Mouse (Mus musculus): ENCODE results near the gene Vmac. TPM values are rescaled to one million over a fixed set of nuclear protein-coding genes. Genes with fewer than 3 reads are reported as not detected.
A peak's percentile ranks its signal among the peaks of the same experiment; 100 is the strongest.

Gene Vmac
- total RNA-seq, 2 experiments from 2014 or later: 2.7 to 4.1 TPM

GRCm38 (mm10) chr17:56688045-56688444 lies 29.8 kb downstream of the Vmac start:
- ATAC-seq (ENCODE audit: poor library complexity, severe bottlenecking): no peak

GRCm38 (mm10) chr17:56686801-56687200 lies 31.0 kb downstream of the Vmac start:
- no peak for ATAC-seq (ENCODE audit: poor library complexity, severe bottlenecking)

- no peak for ATAC-seq (ENCODE audit: poor library complexity, severe bottlenecking)
Observed at GRCm38 (mm10) chr17:56684649-56685048, 33.2 kb downstream of the Vmac start.

- ATAC-seq (ENCODE audit: poor library complexity, severe bottlenecking): no peak
Observed at GRCm38 (mm10) chr17:56683546-56684140, 34.2 kb downstream of the Vmac start.

GRCm38 (mm10) chr17:56682880-56683279 lies 34.9 kb downstream of the Vmac start:
- no peak for ATAC-seq (ENCODE audit: poor library complexity, severe bottlenecking)

GRCm38 (mm10) chr17:56681791-56682190 lies 36.0 kb downstream of the Vmac start:
- ATAC-seq (ENCODE audit: poor library complexity, severe bottlenecking): no peak

GRCm38 (mm10) chr17:56673647-56674416 lies 44.0 kb downstream of the Vmac start:
- no peak for ATAC-seq (ENCODE audit: poor library complexity, severe bottlenecking)

GRCm38 (mm10) chr17:56672941-56673646 lies 44.7 kb downstream of the Vmac start, which contains the start of gene Ranbp3:
Gene Ranbp3 (plus strand): TSS chr17:56673294.
- ATAC-seq (ENCODE audit: poor library complexity, severe bottlenecking): peak; percentile 90

- ATAC-seq (ENCODE audit: poor library complexity, severe bottlenecking): no peak
Observed at GRCm38 (mm10) chr17:56669766-56670165, 48.1 kb downstream of the Vmac start.

GRCm38 (mm10) chr17:56668384-56669144 lies 49.3 kb downstream of the Vmac start:
- peak; percentile 58 for ATAC-seq (ENCODE audit: poor library complexity, severe bottlenecking)

GRCm38 (mm10) chr17:56667591-56667990 lies 50.2 kb downstream of the Vmac start:
- ATAC-seq (ENCODE audit: poor library complexity, severe bottlenecking): no peak

GRCm38 (mm10) chr17:56666384-56666783 lies 51.4 kb downstream of the Vmac start:
- no peak for ATAC-seq (ENCODE audit: poor library complexity, severe bottlenecking)

- no peak for ATAC-seq (ENCODE audit: poor library complexity, severe bottlenecking)
Observed at GRCm38 (mm10) chr17:56664333-56664732, 53.5 kb downstream of the Vmac start.

Other genes with a start within 250 kb of the Vmac start
- gene Ptprs, start 241.5 kb downstream of the Vmac start, total RNA-seq (2015): 18.1 and 18.6 TPM in 2 replicates
- gene Ptprs, start 241.5 kb downstream of the Vmac start, total RNA-seq (2017): 17.3 and 52.6 TPM in 2 replicates
- not detected in 2 replicates for gene Znrf4, start 205.6 kb downstream of the Vmac start, total RNA-seq (2015)
- not detected in 2 replicates for gene Znrf4, start 205.6 kb downstream of the Vmac start, total RNA-seq (2017)
- 0.71 and 1.2 TPM in 2 replicates for gene Gm20219, start 163.6 kb downstream of the Vmac start, total RNA-seq (2015)
- 0.44 and 0.49 TPM in 2 replicates for gene Gm20219, start 163.6 kb downstream of the Vmac start, total RNA-seq (2017)
- 54.5 and 68.8 TPM in 2 replicates for gene Safb2, start 133.4 kb downstream of the Vmac start, total RNA-seq (2015)
- gene Safb2, start 133.4 kb downstream of the Vmac start, total RNA-seq (2017): 78.1 and 92.6 TPM in 2 replicates
- gene Safb, start 133.2 kb downstream of the Vmac start, total RNA-seq (2015): 53.5 and 59.6 TPM in 2 replicates
- gene Safb, start 133.2 kb downstream of the Vmac start, total RNA-seq (2017): 65.8 and 76.1 TPM in 2 replicates
- gene 2410015M20Rik, start 108.3 kb downstream of the Vmac start, total RNA-seq (2015): 43.6 and 52.6 TPM in 2 replicates
- gene 2410015M20Rik, start 108.3 kb downstream of the Vmac start, total RNA-seq (2017): 48.3 and 64.2 TPM in 2 replicates
- 757 and 782 TPM in 2 replicates for gene Rpl36, start 104.6 kb downstream of the Vmac start, total RNA-seq (2015)
- gene Rpl36, start 104.6 kb downstream of the Vmac start, total RNA-seq (2017): 1,133 and 1,354 TPM in 2 replicates
- 9.1 TPM in 2 replicates for gene Lonp1, start 91.1 kb downstream of the Vmac start, total RNA-seq (2015)
- gene Lonp1, start 91.1 kb downstream of the Vmac start, total RNA-seq (2017): 19.5 and 23.4 TPM in 2 replicates
- 0.18 TPM in 1 of 2 replicates, not detected in the other for gene Catsperd, start 89.9 kb downstream of the Vmac start, total RNA-seq (2015)
- not detected in 2 replicates for gene Catsperd, start 89.9 kb downstream of the Vmac start, total RNA-seq (2017)
- gene Ranbp3, start 44.7 kb downstream of the Vmac start, total RNA-seq (2015): 20.2 and 25.0 TPM in 2 replicates
- gene Ranbp3, start 44.7 kb downstream of the Vmac start, total RNA-seq (2017): 52.9 and 60.9 TPM in 2 replicates
- gene Ndufa11, start 255 bp downstream of the Vmac start, total RNA-seq (2015): 108 and 113 TPM in 2 replicates
- gene Ndufa11, start 255 bp downstream of the Vmac start, total RNA-seq (2017): 77.8 and 92.8 TPM in 2 replicates
- not detected in 2 replicates for gene Nrtn, start 39.5 kb upstream of the Vmac start, total RNA-seq (2015)
- not detected in 2 replicates for gene Nrtn, start 39.5 kb upstream of the Vmac start, total RNA-seq (2017)
- gene Dus3l, start 46.7 kb upstream of the Vmac start, total RNA-seq (2015): 8.4 and 8.7 TPM in 2 replicates
- gene Dus3l, start 46.7 kb upstream of the Vmac start, total RNA-seq (2017): 10.5 and 14.6 TPM in 2 replicates
- 0.32 and 0.85 TPM in 2 replicates for gene Prr22, start 52.2 kb upstream of the Vmac start, total RNA-seq (2015)
- gene Prr22, start 52.2 kb upstream of the Vmac start, total RNA-seq (2017): not detected in 2 replicates
- gene Rfx2, start 113.0 kb upstream of the Vmac start, total RNA-seq (2015): 5.0 and 5.2 TPM in 2 replicates
- gene Rfx2, start 113.0 kb upstream of the Vmac start, total RNA-seq (2017): 1.7 and 2.8 TPM in 2 replicates
- gene Acsbg2, start 156.4 kb upstream of the Vmac start, total RNA-seq (2015): not detected in 2 replicates
- not detected in 2 replicates for gene Acsbg2, start 156.4 kb upstream of the Vmac start, total RNA-seq (2017)
- 0.32 and 0.40 TPM in 2 replicates for gene 1700061G19Rik, start 157.5 kb upstream of the Vmac start, total RNA-seq (2015)
- 0.07 and 0.53 TPM in 2 replicates for gene 1700061G19Rik, start 157.5 kb upstream of the Vmac start, total RNA-seq (2017)
- gene Mllt1, start 217.4 kb upstream of the Vmac start, total RNA-seq (2015): 10.6 and 11.0 TPM in 2 replicates
- gene Mllt1, start 217.4 kb upstream of the Vmac start, total RNA-seq (2017): 11.2 and 15.1 TPM in 2 replicates

Data from megakaryocyte, adult 5-6 weeks (primary cell).